In the genomic region with DNA sequence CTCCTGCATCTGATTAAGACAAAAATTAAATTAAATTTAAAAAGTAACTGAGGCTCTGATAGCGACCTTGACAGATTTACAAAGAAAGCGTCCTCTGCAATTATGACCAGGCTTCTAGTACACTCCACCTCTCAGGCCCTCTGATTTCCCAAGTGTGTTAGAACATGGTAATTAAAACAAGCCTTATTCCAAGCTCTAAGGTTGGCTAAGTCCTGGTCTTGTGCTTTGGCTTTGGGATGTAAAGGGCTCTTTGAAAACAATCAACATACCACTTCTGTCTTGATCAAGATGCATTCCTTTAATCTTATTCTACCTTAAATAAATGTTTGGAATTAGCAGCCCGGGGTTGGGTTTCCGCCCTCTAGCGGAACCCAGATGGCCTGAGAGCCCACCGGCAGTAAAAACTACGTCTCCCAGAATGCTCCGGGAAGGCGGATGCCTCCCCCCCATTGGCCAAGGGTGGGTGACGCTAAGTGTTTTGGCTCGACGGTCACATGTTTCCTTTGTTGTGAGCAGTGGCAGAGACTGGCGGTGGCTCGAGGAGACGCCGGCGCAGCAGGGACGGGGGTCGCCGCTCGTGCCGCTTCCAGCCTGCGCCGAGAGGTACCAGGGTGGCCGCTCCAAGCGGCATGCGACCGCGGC, we compare ENCODE assay signal across 8 mouse cellular contexts. TPM values are rescaled to one million over a fixed set of nuclear protein-coding genes. Genes with fewer than 3 reads are reported as not detected.
DNase-seq lines count a peak whose midpoint lies in the region; ATAC-seq and TF ChIP-seq lines count a peak whose summit lies in the region.

Klhl24 (plus strand) TSS at position 474 of the 642 bp plus-strand sequence.

- TF ChIP-seq CTCF in kidney, adult 2 months (conservative IDR thresholded peaks at IDR 0.05; ENCODE audit: insufficient read depth, insufficient read length, low read depth, low read length) = peak; percentile 65
- TF ChIP-seq CTCF in spleen, adult 2 months (IDR thresholded peaks at IDR 0.05; ENCODE audit: extremely low read depth, insufficient read depth, insufficient read length, insufficient replicate concordance) = peak; percentile 46; the same call in 1 of the 2 replicates

- H3K4me2 ChIP-seq in embryonic facial prominence, embryonic 13.5 days = peak within 1 kb of the TSS; percentile 62
- peak within 1 kb of the TSS; percentile 57 for H3K4me2 ChIP-seq in limb, embryonic 12.5 days
- H3K4me2 ChIP-seq in midbrain, embryonic 15.5 days = peak within 1 kb of the TSS; percentile 54

- WGBS in embryonic facial prominence, embryonic 13.5 days = under 1% methylated on average over 29 of the region's 29 CpGs
- under 1% methylated on average over 29 of the region's 29 CpGs for WGBS in kidney, adult 2 months
- under 1% methylated on average over 28 of the region's 29 CpGs for WGBS in limb, embryonic 12.5 days
- WGBS in midbrain, embryonic 15.5 days = 1% methylated on average over 29 of the region's 29 CpGs
- WGBS in spleen, adult 2 months = 3% methylated on average over 29 of the region's 29 CpGs

- H3K9me3 ChIP-seq in embryonic facial prominence, embryonic 13.5 days = no peaks in the 10 kb centered on the region
- no peaks in the 10 kb centered on the region for H3K9me3 ChIP-seq in limb, embryonic 12.5 days
- H3K9me3 ChIP-seq in midbrain, embryonic 15.5 days = no peaks in the 10 kb centered on the region

- peaks cover 2% of the 10 kb centered on the region; the same call in 1 of the 2 replicates for H3K4me1 ChIP-seq in embryonic facial prominence, embryonic 13.5 days
- H3K4me1 ChIP-seq in kidney, adult 2 months (ENCODE audit: control insufficient read depth, insufficient read depth, low read length) = 0 out of 2 replicates have a peak, but pooled peaks cover 5% of the 10 kb centered on the region
- no peaks in the 10 kb centered on the region for H3K4me1 ChIP-seq in limb, embryonic 12.5 days (replicated peaks)
- H3K4me1 ChIP-seq in midbrain, embryonic 15.5 days = peaks cover 10% of the 10 kb centered on the region
- peaks cover 2% of the 10 kb centered on the region for H3K4me1 ChIP-seq in spleen, adult 2 months (ENCODE audit: control insufficient read depth, insufficient read depth, insufficient read length)

- peak within 1 kb of the TSS; percentile 94 for H3K9ac ChIP-seq in embryonic facial prominence, embryonic 13.5 days
- peak within 1 kb of the TSS; percentile 93 for H3K9ac ChIP-seq in limb, embryonic 12.5 days (replicated peaks)
- H3K9ac ChIP-seq in midbrain, embryonic 15.5 days = peak within 1 kb of the TSS; percentile 97

- H3K27ac ChIP-seq in embryonic facial prominence, embryonic 13.5 days = peak within 1 kb of the TSS; percentile 96
- H3K27ac ChIP-seq in kidney, adult 2 months (ENCODE audit: insufficient read depth, low read depth, low read length) = peak within 1 kb of the TSS; percentile 99
- H3K27ac ChIP-seq in limb, embryonic 12.5 days = peak within 1 kb of the TSS; percentile 98
- peak within 1 kb of the TSS; percentile 97 for H3K27ac ChIP-seq in midbrain, embryonic 15.5 days
- H3K27ac ChIP-seq in spleen, adult 2 months (ENCODE audit: insufficient read depth, low read length) = peak within 1 kb of the TSS; percentile 99

- ATAC-seq in embryonic facial prominence, embryonic 13.5 days (ENCODE audit: insufficient number of reproducible peaks, insufficient read depth, low FRiP score, low TSS enrichment, low read depth) = peak; percentile 93
- ATAC-seq in limb, embryonic 12.5 days (ENCODE audit: insufficient number of reproducible peaks, insufficient read depth, low FRiP score, low TSS enrichment, low read depth) = peak; percentile 94
- peak; percentile 98 for ATAC-seq in midbrain, embryonic 15.5 days (replicated peaks)

- peak; percentile 87 for TF ChIP-seq POLR2A in kidney, adult 2 months (IDR thresholded peaks at IDR 0.05; ENCODE audit: low read depth, low read length)
- peak; percentile 90 for TF ChIP-seq POLR2A in spleen, adult 2 months (IDR thresholded peaks at IDR 0.05; ENCODE audit: low read depth, low read length)

- no peaks in the 10 kb centered on the region for H3K27me3 ChIP-seq in embryonic facial prominence, embryonic 13.5 days
- no peaks in the 10 kb centered on the region for H3K27me3 ChIP-seq in kidney, adult 2 months (replicated peaks; ENCODE audit: control insufficient read depth, insufficient read depth, low read length)
- H3K27me3 ChIP-seq in limb, embryonic 12.5 days = no peaks in the 10 kb centered on the region
- no peaks in the 10 kb centered on the region for H3K27me3 ChIP-seq in midbrain, embryonic 15.5 days (replicated peaks)
- no peaks in the 10 kb centered on the region for H3K27me3 ChIP-seq in spleen, adult 2 months (ENCODE audit: control insufficient read depth, insufficient read depth, low read length)

- peak within 1 kb of the TSS; percentile 91 for H3K4me3 ChIP-seq in embryonic facial prominence, embryonic 13.5 days
- peak within 1 kb of the TSS; percentile 88 for H3K4me3 ChIP-seq in kidney, adult 2 months (ENCODE audit: insufficient read depth, low read depth, low read length)
- H3K4me3 ChIP-seq in limb, embryonic 12.5 days (replicated peaks) = peak within 1 kb of the TSS; percentile 94
- peak within 1 kb of the TSS; percentile 76 for H3K4me3 ChIP-seq in midbrain, embryonic 15.5 days
- H3K4me3 ChIP-seq in spleen, adult 2 months (ENCODE audit: extremely low read depth, insufficient read depth, insufficient read length) = peak within 1 kb of the TSS; percentile 93

- H3K36me3 ChIP-seq in embryonic facial prominence, embryonic 13.5 days = no peaks in the 10 kb centered on the region
- H3K36me3 ChIP-seq in kidney, adult 2 months (ENCODE audit: control insufficient read depth, insufficient read depth, low read length) = peaks cover 5% of the 10 kb centered on the region; the same call in 1 of the 2 replicates
- 0 out of 2 replicates have a peak, but pooled peaks cover 4% of the 10 kb centered on the region for H3K36me3 ChIP-seq in limb, embryonic 12.5 days
- no peaks in the 10 kb centered on the region; the same call in 1 of the 2 replicates for H3K36me3 ChIP-seq in midbrain, embryonic 15.5 days (replicated peaks)
- peaks cover 1% of the 10 kb centered on the region; the same call in 1 of the 2 replicates for H3K36me3 ChIP-seq in spleen, adult 2 months (ENCODE audit: control insufficient read depth, insufficient read depth, low read length)

- DNase-seq in 3134 (ENCODE audit: extremely low read depth, insufficient read length, low spot score) = peak; percentile 86
- DNase-seq in adrenal gland, postnatal 36 days = peak; percentile 93 to 95
- DNase-seq in heart, adult 18-20 months = peak; percentile 95 to 97
- peak; percentile 98 for DNase-seq in kidney, adult 2 months
- peak; percentile 91 to 93 for DNase-seq in spleen, adult 2 months (ENCODE audit: low read depth in 1 of 2, low spot score in 2 of 2)

RNA-seq across cellular contexts. Expression of gene Klhl24, which starts in this region (rescaled TPM):
- 10 to 100 TPM; 59.0 to 90.4 TPM for total RNA-seq in adrenal gland, postnatal 36 days (2021)
- 26.9 and 32.7 TPM in 2 replicates for polyA plus RNA-seq in embryonic facial prominence, embryonic 13.5 days (2015; fragmentation: Nextera tagmentation; extraction: Ambion mirVana)
- total RNA-seq in heart, adult 18-20 months (2021) = 100 to 1,000 TPM; 244 to 313 TPM
- polyA plus RNA-seq in kidney, adult 2 months (2012; rRNA removed) = 19.2 and 23.3 TPM in 2 replicates
- 34.1 and 38.3 TPM in 2 replicates for polyA plus RNA-seq in limb, embryonic 12.5 days (2016; fragmentation: Nextera tagmentation; extraction: Ambion mirVana)
- polyA plus RNA-seq in midbrain, embryonic 15.5 days (2015; fragmentation: Nextera tagmentation; extraction: Ambion mirVana) = 52.2 and 54.6 TPM in 2 replicates
- 12.1 and 15.1 TPM in 2 replicates for polyA plus RNA-seq in spleen, adult 2 months (2012; rRNA removed)

Comparison
In these comparisons a context has a peak if more than half of its experiments do, and no peak if none do; other contexts are left out.
1. Peak in every context shown above with its lines: DNase-seq, ATAC-seq, H3K4me3 ChIP-seq and H3K27ac ChIP-seq.